Mouse (Mus musculus): ENCODE measurements around the gene Traf3.
A peak's percentile ranks its signal among the peaks of the same experiment; 100 is the strongest.

Traf3 gene

GRCm38 (mm10) chr12:111152981-111153710 is 13.0 kb upstream of the Traf3 start:
- no peak for DNase-seq (ENCODE audit: low spot score in 2 of 2)

- DNase-seq (ENCODE audit: low spot score in 2 of 2): no peak
Observed at GRCm38 (mm10) chr12:111153946-111154345, 12.2 kb upstream of the Traf3 start.

- DNase-seq (ENCODE audit: low spot score in 2 of 2): no peak
Observed at GRCm38 (mm10) chr12:111154641-111155040, 11.5 kb upstream of the Traf3 start.

- DNase-seq (ENCODE audit: low spot score in 2 of 2): no peak
Observed at GRCm38 (mm10) chr12:111155756-111156155, 10.4 kb upstream of the Traf3 start.

- peak; percentile 68 to 72 for DNase-seq (ENCODE audit: low spot score in 2 of 2)
Observed at GRCm38 (mm10) chr12:111159659-111160428, 6.3 kb upstream of the Traf3 start.

- DNase-seq (ENCODE audit: low spot score in 2 of 2): no peak
Observed at GRCm38 (mm10) chr12:111160871-111161270, 5.3 kb upstream of the Traf3 start.

- DNase-seq (ENCODE audit: low spot score in 2 of 2): no peak
Observed at GRCm38 (mm10) chr12:111161943-111162311, 4.2 kb upstream of the Traf3 start.

- DNase-seq (ENCODE audit: low spot score in 2 of 2): no peak
Observed at GRCm38 (mm10) chr12:111162312-111163061, 3.7 kb upstream of the Traf3 start.

- peak; percentile 79 to 81 for DNase-seq (ENCODE audit: low spot score in 2 of 2)
Observed at GRCm38 (mm10) chr12:111164310-111164751, 1.8 kb upstream of the Traf3 start.

- DNase-seq (ENCODE audit: low spot score in 2 of 2): peak; percentile 30 to 32
Observed at GRCm38 (mm10) chr12:111165146-111165812, 891 bp upstream of the Traf3 start.

- DNase-seq (ENCODE audit: low spot score in 2 of 2): peak; percentile 27 to 30
Observed at GRCm38 (mm10) chr12:111166681-111167289, 615 bp downstream of the Traf3 start.

GRCm38 (mm10) chr12:111168891-111169290 is 2.7 kb downstream of the Traf3 start:
- no peak for DNase-seq (ENCODE audit: low spot score in 2 of 2)

GRCm38 (mm10) chr12:111178772-111179171 is 12.6 kb downstream of the Traf3 start:
- no peak for DNase-seq (ENCODE audit: low spot score in 2 of 2)

GRCm38 (mm10) chr12:111181848-111182247 is 15.7 kb downstream of the Traf3 start:
- DNase-seq (ENCODE audit: low spot score in 2 of 2): no peak

GRCm38 (mm10) chr12:111182378-111182777 is 16.2 kb downstream of the Traf3 start:
- DNase-seq (ENCODE audit: low spot score in 2 of 2): no peak

- no peak for DNase-seq (ENCODE audit: low spot score in 2 of 2)
Observed at GRCm38 (mm10) chr12:111184476-111184875, 18.3 kb downstream of the Traf3 start, which contains the start of gene 4930595D18Rik. TSS of gene 4930595D18Rik (minus strand) at chr12:111184491.

- no peak for DNase-seq (ENCODE audit: low spot score in 2 of 2)
Observed at GRCm38 (mm10) chr12:111186986-111187385, 20.8 kb downstream of the Traf3 start.

GRCm38 (mm10) chr12:111188295-111188694 is 22.1 kb downstream of the Traf3 start:
- no peak for DNase-seq (ENCODE audit: low spot score in 2 of 2)

GRCm38 (mm10) chr12:111190355-111190754 is 24.2 kb downstream of the Traf3 start:
- DNase-seq (ENCODE audit: low spot score in 2 of 2): no peak

GRCm38 (mm10) chr12:111190891-111191290 is 24.7 kb downstream of the Traf3 start:
- no peak for DNase-seq (ENCODE audit: low spot score in 2 of 2)

GRCm38 (mm10) chr12:111192777-111193176 is 26.6 kb downstream of the Traf3 start:
- DNase-seq (ENCODE audit: low spot score in 2 of 2): no peak

Measured in thymus, postnatal 10 days (tissue).